Mouse (Mus musculus) heart, postnatal 0 days (tissue): Measurements from ENCODE around the gene Fn1.

Source experiments
- CTCF ChIP-seq: IDR thresholded peaks from 2 replicates; pipeline ENCODE4 v1.5.1; 2016; ENCODE audit warnings: antibody characterized with exemption, control low read depth, low read depth
- EP300 ChIP-seq: IDR thresholded peaks from 2 replicates; pipeline ENCODE4 v1.6.1; 2016; ENCODE audit warnings: antibody characterized with exemption, low read depth

DNA sequence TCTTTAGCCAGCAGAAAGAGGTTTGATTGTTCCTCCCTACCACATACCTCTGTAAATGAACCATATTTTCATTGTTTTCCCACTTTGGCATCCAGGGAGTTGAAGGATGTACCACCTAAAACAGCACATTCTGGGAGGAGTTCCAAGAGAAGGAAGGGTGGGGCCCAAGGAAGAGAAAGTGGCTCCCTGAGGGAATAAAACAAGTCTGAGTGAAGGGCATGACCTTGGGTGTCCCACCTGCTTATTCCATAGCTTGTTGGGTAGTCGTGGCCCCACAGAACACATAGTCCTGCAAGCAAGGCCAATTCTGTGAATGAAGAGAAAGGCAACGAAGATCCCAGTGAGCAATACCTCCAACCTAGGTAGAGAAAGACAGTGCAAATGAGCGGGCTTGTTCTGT lies 19.3 kb upstream of the Fn1 start:
- TF ChIP-seq CTCF, result no peak
- no peak for TF ChIP-seq EP300
